Mouse (Mus musculus) CH12.LX (cell line): ENCODE data around the gene Gin1.

ENCODE experiments used
- HCFC1 ChIP-seq: IDR thresholded peaks from 2 replicates; pipeline ENCODE4 v1.6.1; 2012; ENCODE audit warnings: low read depth, mild to moderate bottlenecking, inconsistent platforms, low read length, improper control_type of control experiment
- POLR2A ChIP-seq: IDR thresholded peaks from 2 replicates; pipeline ENCODE4 v1.6.1; 2011; ENCODE audit warnings: low read depth, mild to moderate bottlenecking, improper control_type of control experiment, low read length
- TCF12 ChIP-seq: IDR thresholded peaks from 2 replicates; pipeline ENCODE4 v1.6.1; 2014; ENCODE audit warnings: low read depth, mild to moderate bottlenecking, inconsistent platforms, low read length, improper control_type of control experiment
- ZC3H11A ChIP-seq: IDR thresholded peaks from 2 replicates; pipeline ENCODE4 v1.6.1; 2012; ENCODE audit warnings: low read depth, mild to moderate bottlenecking, inconsistent platforms, low read length, improper control_type of control experiment

- TF ChIP-seq HCFC1 (no peak), ZC3H11A (no peak), TCF12 (no peak), POLR2A (no peak)
Observed at GRCm38 (mm10) chr1:97761477-97761876, 8.5 kb upstream of the Gin1 start.
